Mouse (Mus musculus): ENCODE results near the gene Ntm.

DNA sequence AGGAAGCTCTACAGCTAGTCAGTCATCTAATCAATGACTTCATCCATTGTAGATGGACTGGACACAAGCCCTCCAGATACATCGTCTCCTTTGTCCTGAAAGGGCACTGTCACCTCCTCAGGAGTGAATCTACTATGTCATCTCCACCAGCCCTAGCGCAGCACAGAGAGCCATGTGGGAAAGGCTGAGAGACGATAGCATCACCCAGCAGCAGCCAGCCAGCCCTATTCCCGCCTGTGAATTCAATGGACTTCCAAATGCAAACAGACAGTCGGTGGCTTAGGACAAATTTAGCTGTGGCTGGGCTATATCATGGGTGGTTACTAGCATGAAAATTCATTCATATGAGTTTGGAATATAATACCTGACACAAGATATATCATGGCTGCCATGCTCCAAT is 70.1 kb downstream of the Ntm start:
- TF ChIP-seq CTCF (IDR thresholded peaks at IDR 0.05) (no peak), EP300 (IDR thresholded peaks at IDR 0.05) (no peak)
